Comparison of ENCODE assay signal across 13 mouse cellular contexts in genomic region chr4:8232393-8233111, GRCm38 (mm10). TPM values are rescaled to one million over a fixed set of nuclear protein-coding genes. Genes with fewer than 3 reads are reported as not detected.
A peak's percentile ranks its signal among the peaks of the same experiment; 100 is the strongest.
DNase-seq lines count a peak whose midpoint lies in the region; ATAC-seq and TF ChIP-seq lines count a peak whose summit lies in the region.
"Had no signal": no experiment of that assay in that cellular context is flagged by ENCODE, and none has a peak within 500 bp of the region (broad histone marks: within the 10 kb centered on the region; RNA-seq: fewer than 3 reads in every experiment).

No protein-coding gene starts in this region.

- DNase-seq in kidney, adult 2 months, result peak; percentile 52
- no peak for DNase-seq in Muller cell, postnatal 12 days (ENCODE audit: inconsistent ontology term)
- no peak for DNase-seq in urinary bladder, postnatal 10 days (ENCODE audit: low spot score)
- DNase-seq in testis, postnatal 10 days (ENCODE audit: low spot score), result no peak
- DNase-seq: adrenal gland, adult 8-10 months; cerebellum, adult 9-10 months; thymus, postnatal 14 days had no signal

- H3K36me3 ChIP-seq in megakaryocyte, embryonic 14.5 days (replicated peaks; ENCODE audit: low read length), result no peaks in the 10 kb centered on the region
- no peaks in the 10 kb centered on the region for H3K36me3 ChIP-seq in heart, embryonic 11.5 days (ENCODE audit: control insufficient read depth, insufficient read depth, low read length)
- no peaks in the 10 kb centered on the region for H3K36me3 ChIP-seq in kidney, adult 2 months (ENCODE audit: control insufficient read depth, insufficient read depth, low read length)
- H3K36me3 ChIP-seq: limb, embryonic 12.5 days had no signal

- H3K4me3 ChIP-seq in megakaryocyte, embryonic 14.5 days (replicated peaks), result peak overlapping the region; percentile 54
- no peak overlapping the region for H3K4me3 ChIP-seq in heart, embryonic 11.5 days (ENCODE audit: low read depth, low read length)
- H3K4me3 ChIP-seq in kidney, adult 2 months (ENCODE audit: insufficient read depth, low read depth, low read length), result no peak overlapping the region
- H3K4me3 ChIP-seq: limb, embryonic 12.5 days; myocyte had no signal

- peak overlapping the region; percentile 7; the same call in 1 of the 2 replicates for H3K27ac ChIP-seq in heart, embryonic 11.5 days (ENCODE audit: low read depth, low read length)
- no peak overlapping the region for H3K27ac ChIP-seq in kidney, adult 2 months (ENCODE audit: insufficient read depth, low read depth, low read length)
- H3K27ac ChIP-seq: limb, embryonic 12.5 days had no signal

- no peak for TF ChIP-seq CTCF in kidney, adult 2 months (conservative IDR thresholded peaks at IDR 0.05; ENCODE audit: insufficient read depth, insufficient read length, low read depth, low read length)

- no peak overlapping the region for H3K4me2 ChIP-seq in heart, embryonic 11.5 days
- H3K4me2 ChIP-seq: limb, embryonic 12.5 days had no signal

- TF ChIP-seq POLR2A in kidney, adult 2 months (IDR thresholded peaks at IDR 0.05; ENCODE audit: low read depth, low read length), result no peak

- no peak overlapping the region for H3K9ac ChIP-seq in heart, embryonic 11.5 days (ENCODE audit: low read depth, low read length)
- H3K9ac ChIP-seq: limb, embryonic 12.5 days had no signal

- 53% methylated on average over 12 of the region's 12 CpGs for WGBS in heart, embryonic 11.5 days (ENCODE audit: insufficient replicate concordance)
- WGBS in kidney, adult 2 months, result 46% methylated on average over 12 of the region's 12 CpGs

- ATAC-seq in megakaryocyte, adult 5-6 weeks (ENCODE audit: poor library complexity, severe bottlenecking), result no peak
- peak; percentile 74 for ATAC-seq in heart, embryonic 11.5 days (replicated peaks; ENCODE audit: insufficient number of reproducible peaks, low FRiP score, low TSS enrichment)
- peak; percentile 70; the same call in 1 of the 2 replicates for ATAC-seq in megakaryocyte-erythroid progenitor cell, adult 5-6 weeks (replicated peaks; ENCODE audit: low FRiP score, low TSS enrichment, poor library complexity, severe bottlenecking)

- peaks cover 24% of the 10 kb centered on the region for H3K4me1 ChIP-seq in megakaryocyte, embryonic 14.5 days
- peaks cover 7% of the 10 kb centered on the region for H3K4me1 ChIP-seq in heart, embryonic 11.5 days (ENCODE audit: control insufficient read depth, insufficient read depth, low read length)
- H3K4me1 ChIP-seq in kidney, adult 2 months (ENCODE audit: control insufficient read depth, insufficient read depth, low read length), result no peaks in the 10 kb centered on the region

- H3K9me3 ChIP-seq in megakaryocyte, embryonic 14.5 days, result no peaks in the 10 kb centered on the region
- no peaks in the 10 kb centered on the region for H3K9me3 ChIP-seq in heart, embryonic 11.5 days (replicated peaks; ENCODE audit: control insufficient read depth, low read length)
- H3K9me3 ChIP-seq: limb, embryonic 12.5 days had no signal

- H3K27me3 ChIP-seq in megakaryocyte, embryonic 14.5 days (replicated peaks), result peaks cover 2% of the 10 kb centered on the region
- no peaks in the 10 kb centered on the region for H3K27me3 ChIP-seq in heart, embryonic 11.5 days (ENCODE audit: control insufficient read depth, insufficient read depth, low read length)
- H3K27me3 ChIP-seq in kidney, adult 2 months (replicated peaks; ENCODE audit: control insufficient read depth, insufficient read depth, low read length), result no peaks in the 10 kb centered on the region

RNA-seq across cellular contexts. Expression of gene Car8, which starts 6.3 kb away (rescaled TPM):
- polyA plus RNA-seq in megakaryocyte, embryonic 14.5 days (2012; ENCODE audit: insufficient read depth, low replicate concordance), result not detected in 2 replicates
- total RNA-seq in megakaryocyte, adult 5-6 weeks (2015), result 0.27 TPM in 1 of 2 replicates, not detected in the other
- not detected in 2 replicates for total RNA-seq in megakaryocyte, adult 5-6 weeks (2017)
- polyA plus RNA-seq in heart, embryonic 11.5 days (2014; fragmentation: Nextera tagmentation; extraction: Ambion mirVana), result 5.7 and 6.7 TPM in 2 replicates
- polyA plus RNA-seq in kidney, adult 2 months (2012; rRNA removed), result 1.6 and 2.1 TPM in 2 replicates
- 0.32 TPM in 1 of 2 replicates, not detected in the other for total RNA-seq in megakaryocyte-erythroid progenitor cell, adult 5-6 weeks (2014; fragmentation: Nextera tagmentation)
- not detected in 2 replicates for total RNA-seq in megakaryocyte-erythroid progenitor cell, adult 5-6 weeks (2017)
